Mouse (Mus musculus) testis, adult 2 months (tissue): ENCODE measurements at regions not wholly inside any gene's neighbourhood (a gene's known extent, or its start where the extent isn't known, plus 50 kb on each side); places are given as distances from the start of the nearest gene placed in this dataset.

Experiments
- CTCF ChIP-seq: fragments of 200-500 bp; IDR thresholded peaks from 2 replicates; pipeline ENCODE4 v1.5.1; 2012; ENCODE audit warnings: low read depth, mild to moderate bottlenecking, inconsistent platforms, low read length, moderate library complexity; ENCODE audit not compliant: control insufficient read depth, insufficient read depth, insufficient replicate concordance
- POLR2A ChIP-seq: fragments of 200-500 bp; IDR thresholded peaks from 2 replicates; pipeline ENCODE4 v1.6.1; 2012; ENCODE audit warnings: low read depth, mild to moderate bottlenecking, inconsistent platforms, low read length, moderate library complexity; ENCODE audit not compliant: control insufficient read depth

GRCm38 (mm10) chr5:112039645-112040372 is 212.5 kb downstream of the Cryba4 start:
- no peak for TF ChIP-seq CTCF
- no peak for TF ChIP-seq POLR2A
